Mouse (Mus musculus) urinary bladder, adult 18-20 months (tissue): ENCODE measurements at regions not wholly inside any gene's neighbourhood (a gene's known extent, or its start where the extent isn't known, plus 50 kb on each side); places are given as distances from the start of the nearest gene placed in this dataset.
A peak's percentile ranks its signal among the peaks of the same experiment; 100 is the strongest.

Experiments
- DNase-seq, 2 experiments: peaks; one replicate each; pipeline ENCODE4 v3.0.0; 2022; ENCODE audit warnings: low spot score in 2 of 2, mixed read lengths in 2 of 2

- DNase-seq = no peak
Measured at GRCm38 (mm10) chr7:51281470-51281869, 229.4 kb upstream of the Ano5 start.

DNA sequence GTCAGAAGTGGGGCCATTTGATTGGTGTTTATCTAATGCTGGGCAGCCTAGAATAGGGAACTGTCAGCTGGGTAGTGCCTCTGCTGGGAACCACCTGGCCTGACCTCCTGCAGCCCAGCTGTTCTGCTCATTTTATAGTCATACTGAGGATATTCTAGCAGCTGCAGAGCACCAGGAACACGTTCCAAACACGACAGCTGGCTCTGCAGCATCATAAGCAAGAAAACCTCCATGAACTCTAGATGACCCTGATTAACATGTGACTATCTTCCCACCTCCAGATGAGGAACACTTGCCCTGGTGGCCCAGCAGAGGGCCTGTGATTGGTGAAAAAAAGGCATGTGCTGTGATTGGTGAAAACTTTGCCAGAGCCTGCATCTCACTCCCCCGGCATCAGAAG lies 210.6 kb upstream of the Ano5 start:
- DNase-seq = peak in 1 of 2 experiments; percentile 21

DNA sequence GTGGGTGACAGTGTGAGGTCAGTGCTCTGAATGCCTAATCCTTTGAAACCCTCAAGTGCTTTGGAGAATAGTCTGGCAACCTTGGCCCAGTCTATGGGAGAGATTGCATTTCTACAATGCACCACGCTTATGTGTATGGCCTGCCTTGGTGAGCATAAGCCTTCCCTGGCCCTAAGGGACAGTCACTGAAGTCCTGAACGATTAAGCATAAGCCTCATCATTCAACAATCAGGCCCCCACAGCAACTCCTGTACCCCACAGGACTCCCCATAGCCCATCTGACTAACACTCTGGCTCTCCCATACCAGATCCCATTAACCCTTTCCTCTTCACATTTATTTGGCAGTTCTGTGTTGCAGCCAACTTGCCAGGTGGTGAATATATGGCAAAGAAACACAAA lies 203.1 kb upstream of the Ano5 start:
- no peak for DNase-seq

DNA sequence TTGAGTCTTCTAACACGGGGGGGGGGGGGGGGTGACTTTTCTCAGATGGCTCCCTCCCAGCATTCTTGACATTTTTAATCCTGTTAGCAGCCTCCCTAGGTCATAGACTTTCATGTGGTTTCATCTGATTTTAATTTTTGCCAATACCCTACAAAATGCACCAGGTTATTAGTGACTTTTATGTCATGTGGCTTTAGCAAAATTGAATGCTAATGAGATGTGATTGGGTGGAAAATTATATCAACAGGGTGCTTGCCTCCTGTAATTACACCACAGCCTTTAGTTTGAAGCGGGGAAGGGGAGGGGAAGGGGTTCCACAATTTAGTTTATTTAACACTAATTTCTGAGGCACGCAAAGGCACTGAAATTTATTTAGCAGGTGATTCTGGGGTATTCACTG lies 200.6 kb upstream of the Ano5 start:
- no peak for DNase-seq

DNA sequence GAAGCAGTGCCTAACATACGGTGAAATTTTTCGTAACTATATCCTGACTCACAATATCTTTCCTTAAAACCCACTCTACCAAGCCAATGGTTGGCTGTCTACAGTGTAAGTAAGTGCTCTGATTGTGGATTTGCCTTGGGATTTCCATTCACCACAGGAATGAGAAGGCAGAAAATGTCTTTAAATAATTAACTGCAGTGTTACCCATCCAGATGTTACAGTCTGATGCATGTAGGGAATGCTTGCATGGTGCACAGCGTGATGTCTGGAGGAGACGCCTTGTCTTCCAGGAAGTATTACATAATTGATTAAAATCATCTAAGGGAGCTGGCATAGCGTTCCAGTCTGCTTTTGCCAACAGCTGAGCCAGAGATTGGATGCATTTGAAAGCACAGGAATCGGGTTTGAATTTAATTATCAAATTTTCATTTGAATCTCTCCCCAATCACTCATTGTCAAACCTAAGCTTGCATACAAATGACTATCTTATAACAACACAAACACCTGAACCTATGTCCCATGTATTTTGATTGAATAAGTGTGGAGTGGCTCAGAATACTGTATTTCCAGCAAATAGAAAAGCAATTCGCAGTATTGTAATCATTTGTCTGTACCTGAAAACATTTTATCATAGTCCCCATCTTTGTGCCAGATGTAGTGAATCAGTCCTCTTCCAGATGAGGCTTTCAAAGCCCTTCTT lies 170.8 kb upstream of the Ano5 start:
- DNase-seq = no peak

- no peak for DNase-seq
Measured at GRCm38 (mm10) chr7:51347521-51347920, 163.3 kb upstream of the Ano5 start.

GRCm38 (mm10) chr7:51360134-51360533 lies 150.7 kb upstream of the Ano5 start:
- no peak for DNase-seq

DNA sequence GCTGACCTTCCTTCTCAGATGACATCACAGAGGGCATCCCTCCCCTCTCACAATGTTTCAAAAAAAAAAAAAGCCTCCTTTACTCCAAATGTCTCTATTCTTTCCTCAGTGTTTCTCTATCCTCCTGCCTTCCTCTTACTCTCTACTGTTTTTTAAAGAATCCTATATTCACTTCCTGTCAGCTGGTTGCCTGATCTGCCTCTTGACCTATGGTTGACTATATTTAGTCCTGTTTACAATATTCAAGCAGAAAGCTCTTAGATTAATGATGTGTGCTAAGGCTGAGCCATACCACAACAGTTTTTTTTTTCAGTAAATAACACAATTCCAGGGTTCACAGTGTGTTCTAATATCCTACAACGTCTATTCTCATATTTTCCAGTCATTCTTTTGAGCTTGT lies 133.2 kb upstream of the Ano5 start:
- DNase-seq = no peak
